Mouse (Mus musculus) lung, postnatal 0 days (tissue): ENCODE results near the gene Rabgef1.

Source experiments
- CTCF ChIP-seq: IDR thresholded peaks from 2 replicates; pipeline ENCODE4 v1.5.1; 2016; ENCODE audit warnings: antibody characterized with exemption, mild to moderate bottlenecking
- EP300 ChIP-seq: IDR thresholded peaks from 2 replicates; pipeline ENCODE4 v1.6.1; 2016; ENCODE audit warnings: antibody characterized with exemption, mild to moderate bottlenecking, control low read depth

DNA sequence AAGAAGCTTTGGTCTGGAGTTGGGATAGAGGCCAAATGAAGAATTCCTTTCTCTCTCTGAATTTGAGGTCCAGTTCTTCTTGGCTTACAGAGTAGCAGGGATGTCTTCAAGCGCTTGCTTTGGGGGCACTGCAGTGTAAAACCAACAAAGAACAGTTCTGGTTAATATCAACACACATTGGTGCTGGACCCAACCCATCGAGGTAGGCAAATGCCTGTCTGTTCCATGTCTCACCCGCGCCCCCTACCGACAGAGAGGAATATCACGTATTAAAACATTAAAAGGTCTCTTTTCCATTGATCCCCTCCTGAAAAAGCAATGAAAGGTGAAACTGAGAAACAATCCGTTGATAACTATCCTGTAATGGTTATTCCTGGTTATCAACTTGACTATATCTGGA lies 7.9 kb upstream of the Rabgef1 start:
- no peak for TF ChIP-seq EP300
- peak; percentile 93 for TF ChIP-seq CTCF
